Mouse (Mus musculus): ENCODE data around the gene Zfp467.

DNA sequence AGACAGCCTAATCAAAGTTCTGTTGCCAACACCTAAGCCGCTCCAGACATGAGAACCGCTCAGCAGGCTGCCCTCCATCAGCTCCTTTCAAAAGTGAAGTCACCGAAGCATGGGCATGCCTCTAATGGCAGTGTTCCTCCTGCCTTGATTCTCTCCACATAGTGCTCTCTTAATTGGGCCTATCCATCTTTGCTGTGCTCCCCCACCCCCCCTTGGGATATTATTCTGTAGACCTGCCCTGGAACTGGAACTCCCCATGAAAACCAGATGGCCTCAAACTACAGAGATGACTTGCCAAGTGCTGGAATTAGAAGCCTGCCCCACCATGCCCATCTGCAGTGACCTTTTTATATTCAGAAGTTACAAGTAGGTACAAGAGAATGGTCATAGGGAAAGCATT lies 22.3 kb downstream of the Zfp467 start:
- no peak for TF ChIP-seq CTCF (conservative IDR thresholded peaks at IDR 0.05 in 1 of 2, IDR thresholded peaks at IDR 0.05 in 1 of 2; ENCODE audit: low read depth in 2 of 2, low read length in 2 of 2)
- TF ChIP-seq POLR2A (IDR thresholded peaks at IDR 0.05; ENCODE audit: low read depth, low read length): no peak
- no peak for TF ChIP-seq USF2 (conservative IDR thresholded peaks at IDR 0.05; ENCODE audit: low read depth, low read length)
- TF ChIP-seq ZKSCAN1 (IDR thresholded peaks at IDR 0.05; ENCODE audit: borderline replicate concordance, low read depth, low read length): no peak

Data from CH12.LX (cell line).